Mouse (Mus musculus) urinary bladder, adult 2 months (tissue): ENCODE measurements around the gene Sgcd. TPM values are rescaled to one million over a fixed set of nuclear protein-coding genes. Genes with fewer than 3 reads are reported as not detected.
"Not testable (repeated sequence)": the region's sequence is repeated elsewhere in the genome, so short reads cannot be mapped to it uniquely, and the experiment has no call there.

Experiments
- DNase-seq: peaks from one replicate; pipeline ENCODE4 v3.0.0; 2022; ENCODE audit warnings: low spot score
- polyA plus RNA-seq: library from polyadenylated mRNA; depleted of rRNA; stranded (reverse); fragments of >200 nt; gene quantifications from 2 replicates; pipeline ENCODE4 v1.2.3, GENCODE M21; 2012

The Sgcd gene
- polyA plus RNA-seq, 1 experiment = 8.4 TPM

- DNase-seq = no peak
Measured at GRCm38 (mm10) chr11:47777226-47777915, 211.4 kb downstream of the Sgcd start.

GRCm38 (mm10) chr11:47776019-47776418, 212.8 kb downstream of the Sgcd start:
- DNase-seq = no peak

- DNase-seq = no peak
Measured at GRCm38 (mm10) chr11:47765859-47766258, 222.9 kb downstream of the Sgcd start.

GRCm38 (mm10) chr11:47763569-47763968, 225.2 kb downstream of the Sgcd start:
- not testable (repeated sequence) for DNase-seq

GRCm38 (mm10) chr11:47759015-47759414, 229.8 kb downstream of the Sgcd start:
- DNase-seq = no peak

DNA sequence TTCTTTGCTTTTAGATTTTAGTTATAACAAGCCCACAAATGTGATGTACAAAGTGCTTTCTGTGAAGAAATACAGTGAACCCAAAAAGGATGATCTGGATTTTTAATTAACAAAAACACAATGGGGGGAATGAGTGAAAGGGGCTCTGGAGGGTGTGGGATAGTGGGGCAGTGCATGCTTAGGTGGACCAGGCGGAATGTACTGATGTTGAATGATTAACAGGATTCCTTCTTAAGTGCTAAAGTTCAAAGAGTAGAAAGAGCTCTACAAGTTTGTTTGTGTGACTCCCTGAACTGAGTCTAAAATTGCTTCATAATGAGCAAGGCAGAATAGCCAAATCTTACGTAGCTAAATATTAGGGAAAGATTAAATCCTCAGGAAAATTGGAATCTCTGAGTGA, 246.0 kb downstream of the Sgcd start:
- no peak for DNase-seq

GRCm38 (mm10) chr11:47704930-47705787, 283.6 kb downstream of the Sgcd start:
- DNase-seq = no peak

DNA sequence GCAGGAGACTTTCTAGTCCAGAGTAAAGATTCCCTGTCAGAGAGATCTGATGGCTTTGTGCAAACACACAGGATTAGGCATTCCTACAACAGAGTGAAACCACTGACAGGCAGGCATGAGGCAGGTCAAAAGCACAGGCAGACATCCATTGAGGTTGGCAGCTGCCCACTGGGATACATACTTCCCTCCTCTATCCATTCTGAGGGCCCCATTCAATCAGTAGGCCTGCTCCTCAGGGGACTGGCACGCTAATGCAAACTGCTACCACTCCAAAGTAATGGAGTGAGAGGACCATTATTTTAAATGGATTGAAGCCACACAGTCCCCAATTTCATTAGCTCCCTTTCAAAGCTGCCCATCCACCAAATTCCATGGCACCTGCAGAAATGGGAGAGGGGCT, 293.2 kb downstream of the Sgcd start:
- no peak for DNase-seq

DNA sequence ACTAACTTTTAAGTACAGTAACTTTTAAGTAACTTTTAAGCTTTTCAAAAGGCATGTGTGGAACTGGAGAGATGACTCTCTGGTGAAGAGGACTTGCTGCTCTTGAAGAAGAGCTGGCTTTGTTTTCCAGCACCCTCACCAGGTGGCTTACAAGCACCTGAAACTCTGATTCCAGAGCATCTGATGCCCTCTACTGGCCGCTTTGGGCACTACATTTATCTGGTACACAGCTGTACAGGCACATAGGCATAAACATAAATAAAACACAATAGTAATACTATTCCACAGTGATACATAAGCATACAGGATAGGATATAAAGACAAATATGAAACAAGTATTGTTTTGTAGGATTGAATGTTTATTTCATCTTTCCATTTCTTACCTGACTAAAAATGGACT, 330.6 kb downstream of the Sgcd start:
- no peak for DNase-seq

DNA sequence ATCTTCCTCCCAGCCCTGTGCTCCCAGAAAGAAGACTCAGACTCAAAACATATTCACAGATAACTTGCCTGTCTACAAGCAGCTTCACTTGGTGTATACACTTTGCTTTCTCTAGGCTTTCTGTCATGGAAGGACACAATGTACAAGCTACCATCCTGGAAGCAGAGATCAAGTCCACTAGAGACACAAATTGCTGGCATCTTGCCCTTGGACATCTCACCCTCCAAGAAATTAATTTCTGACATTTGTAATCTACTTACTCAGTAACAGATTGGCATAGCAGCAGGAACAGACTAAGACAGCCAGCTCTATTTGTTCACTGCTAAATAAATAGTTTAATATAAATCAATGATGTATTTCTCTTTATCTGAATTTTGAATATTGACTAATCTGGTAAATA, 342.9 kb downstream of the Sgcd start:
- DNase-seq = no peak

- no peak for DNase-seq
Measured at GRCm38 (mm10) chr11:47641567-47642259, 347.1 kb downstream of the Sgcd start.

GRCm38 (mm10) chr11:47640556-47640955, 348.2 kb downstream of the Sgcd start:
- DNase-seq = no peak

DNA sequence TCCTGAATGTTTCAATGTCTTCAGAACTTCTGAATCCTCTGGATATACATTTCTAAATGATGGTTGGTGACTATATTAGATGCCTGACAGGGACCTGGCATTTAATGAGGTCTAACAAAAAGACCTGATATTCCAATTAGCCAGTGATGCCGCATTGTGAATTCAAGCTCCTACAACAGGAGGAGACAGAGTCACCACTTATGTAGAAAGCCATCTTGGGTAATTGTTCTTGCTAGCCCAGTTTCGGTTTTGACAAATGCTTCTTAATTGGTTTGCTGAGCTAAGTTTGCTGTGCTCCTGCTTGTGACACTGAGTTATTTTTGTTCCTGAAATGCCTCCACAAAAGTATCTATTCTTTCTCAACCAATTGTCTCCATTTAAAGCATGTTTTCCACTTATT, 358.6 kb downstream of the Sgcd start:
- no peak for DNase-seq

DNA sequence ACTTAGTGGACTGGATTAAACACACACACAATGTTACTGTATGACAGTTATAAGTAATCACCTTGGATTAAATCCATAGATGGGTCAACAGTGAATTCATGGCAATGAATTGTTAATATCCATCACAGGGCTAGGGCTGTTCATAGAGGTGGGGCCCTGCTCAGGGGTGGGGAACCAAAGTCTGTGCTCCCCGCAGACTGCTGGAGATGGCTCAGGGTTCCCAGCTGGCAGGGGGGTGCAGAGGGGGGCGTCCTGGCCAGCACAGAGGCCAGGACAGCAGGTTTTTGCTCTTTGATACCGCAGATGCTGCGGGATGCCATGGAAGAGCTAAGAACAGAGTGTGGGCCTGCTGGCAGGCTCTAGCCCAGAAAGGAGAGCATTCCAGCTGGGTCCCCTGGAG, 378.9 kb downstream of the Sgcd start:
- DNase-seq = no peak

DNA sequence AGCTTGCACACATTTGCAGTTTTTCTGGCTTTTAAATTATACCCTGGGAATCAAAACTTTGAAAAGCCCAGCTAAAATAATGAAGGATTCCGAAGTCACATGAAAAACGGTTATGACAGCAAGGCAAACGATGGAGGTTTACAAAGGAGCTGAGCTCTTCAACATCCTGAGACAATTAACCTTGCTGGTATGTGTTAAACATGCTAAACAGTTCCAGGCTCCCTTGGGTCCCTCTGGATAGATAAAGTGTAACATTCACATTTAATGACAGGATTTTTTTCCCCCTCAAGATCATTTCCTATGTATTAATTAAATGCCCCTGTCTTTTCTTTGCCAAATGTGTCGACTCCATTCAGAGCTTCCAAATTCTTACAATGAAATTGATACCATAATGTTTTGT, 414.1 kb downstream of the Sgcd start:
- no peak for DNase-seq

DNA sequence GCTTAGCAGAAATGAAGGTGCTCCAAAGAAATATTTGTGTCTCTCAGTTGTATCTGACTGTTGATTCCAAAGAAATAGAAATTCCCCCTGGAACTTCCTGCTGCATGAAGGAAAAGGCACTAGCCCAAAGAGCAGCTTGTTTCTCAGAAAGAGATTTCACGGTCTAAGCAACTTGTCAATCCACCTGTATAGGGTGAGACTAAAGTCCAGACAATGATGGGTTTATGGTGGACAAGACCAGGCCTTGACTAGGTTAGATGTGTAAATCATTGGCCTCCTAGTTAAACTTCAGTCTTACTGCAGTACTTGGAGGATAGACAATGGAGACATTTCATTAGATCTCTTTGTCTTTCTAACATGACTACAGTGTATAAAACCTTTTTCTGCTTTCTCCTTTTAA, 420.3 kb downstream of the Sgcd start:
- no peak for DNase-seq

- no peak for DNase-seq
Measured at GRCm38 (mm10) chr11:47566156-47566555, 422.6 kb downstream of the Sgcd start.

DNA sequence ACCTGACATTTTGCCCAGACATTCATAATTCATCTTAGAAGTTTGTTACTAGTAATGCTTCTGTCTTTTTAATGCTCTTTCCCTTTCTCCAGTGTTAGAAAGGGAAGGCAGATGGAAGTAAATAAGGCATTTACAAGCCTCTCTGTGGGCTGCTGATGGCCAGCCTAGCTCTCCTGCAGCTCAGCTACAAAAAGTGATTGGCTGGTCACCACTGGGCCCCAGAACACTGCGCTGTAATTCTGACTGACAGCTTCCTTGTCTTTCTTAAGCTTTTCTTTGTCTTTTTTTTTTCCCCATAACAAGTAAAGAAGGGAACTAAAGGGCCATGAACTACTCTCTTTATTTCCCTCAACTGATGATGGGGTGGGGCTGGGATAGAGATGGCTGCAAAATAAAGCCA, 463.9 kb downstream of the Sgcd start:
- no peak for DNase-seq

GRCm38 (mm10) chr11:47508047-47508446, 480.7 kb downstream of the Sgcd start:
- DNase-seq = no peak

DNA sequence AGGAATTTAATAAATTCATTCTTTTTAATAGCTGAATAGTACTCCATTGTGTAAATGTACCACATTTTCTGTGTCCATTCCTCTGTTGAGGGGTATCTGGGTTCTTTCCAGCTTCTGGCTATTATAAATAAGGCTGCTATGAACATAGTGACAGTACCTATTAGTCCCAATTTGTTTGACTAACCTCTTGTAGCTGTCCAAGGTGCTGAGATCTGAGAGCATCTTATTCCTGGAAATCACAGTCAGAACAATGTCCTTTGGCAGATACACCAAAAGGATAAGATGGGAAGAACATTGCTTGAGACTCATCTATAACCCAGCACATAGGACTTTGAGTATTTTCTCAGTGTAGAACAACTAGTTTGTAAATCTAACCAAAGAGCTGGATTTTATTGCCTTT, 485.5 kb downstream of the Sgcd start:
- not testable (repeated sequence) for DNase-seq

GRCm38 (mm10) chr11:47473493-47474230, 515.1 kb downstream of the Sgcd start:
- DNase-seq = no peak

GRCm38 (mm10) chr11:47460700-47461099, 528.1 kb downstream of the Sgcd start:
- DNase-seq = not testable (repeated sequence)
